Comparison of ENCODE assay signal across 18 mouse cellular contexts in genomic region chr6:6279646-6280045, GRCm38 (mm10).
DNase-seq lines count a peak whose midpoint lies in the region; ATAC-seq and TF ChIP-seq lines count a peak whose summit lies in the region.
"Had no signal": no experiment of that assay in that cellular context is flagged by ENCODE, and none has a peak within 500 bp of the region (broad histone marks: within the 10 kb centered on the region; RNA-seq: fewer than 3 reads in every experiment).

No protein-coding gene starts in this region.

- no peak for DNase-seq in heart, adult 2 months
- no peak for DNase-seq in heart, postnatal 25 days (ENCODE audit: low spot score)
- no peak for DNase-seq in lung, postnatal 0 days (ENCODE audit: low spot score)
- no peak for DNase-seq in lung, postnatal 4 days
- DNase-seq in adrenal gland, postnatal 10 days, result no peak
- no peak for DNase-seq in hindbrain, embryonic 14.5 days (ENCODE audit: low spot score)
- DNase-seq in forebrain, embryonic 11.5 days (ENCODE audit: low spot score), result no peak
- DNase-seq: cerebellum, adult 11-12 months; gastrocnemius, postnatal 36 days; kidney, postnatal 36 days; left cerebral cortex, postnatal 4 days; lung, adult 2 months; right cerebral cortex, postnatal 25 days; thymus, adult 2 months had no signal

- intact Hi-C loops in heart, adult 2 months (cut with DNase I), result no loop called here
- intact Hi-C loops in heart, postnatal 25 days (cut with DNase I), result no loop called here

- no peak overlapping the region for H3K27ac ChIP-seq in heart, adult 2 months
- no peak overlapping the region for H3K27ac ChIP-seq in lung, postnatal 0 days (ENCODE audit: low read length)
- H3K27ac ChIP-seq in bone marrow, adult 2 months (ENCODE audit: control insufficient read depth, insufficient read depth, low read depth, low read length, poor library complexity), result no peak overlapping the region
- no peak overlapping the region for H3K27ac ChIP-seq in hindbrain, embryonic 14.5 days
- H3K27ac ChIP-seq in forebrain, embryonic 11.5 days (ENCODE audit: low read depth, low read length), result no peak overlapping the region
- H3K27ac ChIP-seq: embryonic facial prominence, embryonic 12.5 days; hindbrain, embryonic 10.5 days; neural tube, embryonic 12.5 days had no signal

- H3K27me3 ChIP-seq in heart, adult 2 months (ENCODE audit: control insufficient read depth, insufficient read depth, low read length), result no peaks in the 10 kb centered on the region
- no peaks in the 10 kb centered on the region for H3K27me3 ChIP-seq in lung, postnatal 0 days (replicated peaks; ENCODE audit: insufficient read depth, low read length)
- H3K27me3 ChIP-seq in hindbrain, embryonic 14.5 days (ENCODE audit: control insufficient read depth, insufficient read depth, low read length), result no peaks in the 10 kb centered on the region
- no peaks in the 10 kb centered on the region for H3K27me3 ChIP-seq in forebrain, embryonic 11.5 days (ENCODE audit: control insufficient read depth, insufficient read depth, low read length)
- H3K27me3 ChIP-seq: embryonic facial prominence, embryonic 12.5 days; neural tube, embryonic 12.5 days had no signal

- H3K4me1 ChIP-seq in heart, adult 2 months (ENCODE audit: control insufficient read depth, insufficient read depth, low read length), result no peaks in the 10 kb centered on the region
- H3K4me1 ChIP-seq in lung, postnatal 0 days (ENCODE audit: insufficient read depth, low read depth, low read length), result no peaks in the 10 kb centered on the region
- H3K4me1 ChIP-seq in bone marrow, adult 2 months (ENCODE audit: control insufficient read depth, insufficient read depth, low read length), result peaks cover 4% of the 10 kb centered on the region
- no peaks in the 10 kb centered on the region for H3K4me1 ChIP-seq in hindbrain, embryonic 14.5 days (replicated peaks; ENCODE audit: control insufficient read depth, insufficient read depth, low read length)
- no peaks in the 10 kb centered on the region for H3K4me1 ChIP-seq in forebrain, embryonic 11.5 days (replicated peaks; ENCODE audit: control insufficient read depth, insufficient read depth, low read length)
- H3K4me1 ChIP-seq: embryonic facial prominence, embryonic 12.5 days; hindbrain, embryonic 10.5 days; neural tube, embryonic 12.5 days had no signal

- peak; percentile 26 for TF ChIP-seq CTCF in heart, adult 2 months (IDR thresholded peaks at IDR 0.05)
- peak; percentile 25 for TF ChIP-seq CTCF in lung, postnatal 0 days (IDR thresholded peaks at IDR 0.05)
- peak; percentile 21; the same call in 1 of the 2 replicates for TF ChIP-seq CTCF in bone marrow, adult 2 months (IDR thresholded peaks at IDR 0.05; ENCODE audit: control insufficient read depth, insufficient read depth, low read length)

- TF ChIP-seq POLR2A in heart, adult 2 months (IDR thresholded peaks at IDR 0.05; ENCODE audit: insufficient read depth, low read depth, low read length), result no peak
- TF ChIP-seq POLR2A in bone marrow, adult 2 months (IDR thresholded peaks at IDR 0.05; ENCODE audit: borderline replicate concordance, control insufficient read depth, low read depth, low read length), result no peak

- TF ChIP-seq EP300 in heart, adult 2 months (IDR thresholded peaks at IDR 0.05; ENCODE audit: insufficient read depth, low read depth, low read length), result no peak
- no peak for TF ChIP-seq EP300 in lung, postnatal 0 days (IDR thresholded peaks at IDR 0.05)

- H3K4me3 ChIP-seq in heart, adult 2 months, result no peak overlapping the region
- H3K4me3 ChIP-seq in lung, postnatal 0 days (ENCODE audit: low read depth, low read length), result no peak overlapping the region
- no peak overlapping the region for H3K4me3 ChIP-seq in bone marrow, adult 2 months (replicated peaks; ENCODE audit: control insufficient read depth, low read depth, low read length)
- H3K4me3 ChIP-seq in hindbrain, embryonic 14.5 days (replicated peaks; ENCODE audit: low read length), result no peak overlapping the region
- H3K4me3 ChIP-seq in forebrain, embryonic 11.5 days (ENCODE audit: low read depth, low read length), result no peak overlapping the region
- H3K4me3 ChIP-seq: embryonic facial prominence, embryonic 12.5 days; hindbrain, embryonic 10.5 days; neural tube, embryonic 12.5 days had no signal

- no peak overlapping the region for H3K9ac ChIP-seq in heart, adult 2 months (ENCODE audit: low read depth, low read length)
- H3K9ac ChIP-seq in lung, postnatal 0 days (replicated peaks; ENCODE audit: low read depth), result no peak overlapping the region
- no peak overlapping the region for H3K9ac ChIP-seq in hindbrain, embryonic 14.5 days
- no peak overlapping the region for H3K9ac ChIP-seq in forebrain, embryonic 11.5 days (ENCODE audit: low read length)
- H3K9ac ChIP-seq: embryonic facial prominence, embryonic 12.5 days; neural tube, embryonic 12.5 days had no signal

- 75% methylated on average over 6 of the region's 6 CpGs for WGBS in heart, adult 2 months
- WGBS in lung, postnatal 0 days, result 78% methylated on average over 6 of the region's 6 CpGs
- 71% methylated on average over 6 of the region's 6 CpGs for WGBS in bone marrow, adult 2 months
- 80% methylated on average over 6 of the region's 6 CpGs for whole genome bisulfite sequencing in hindbrain, embryonic 14.5 days
- 82% methylated on average over 6 of the region's 6 CpGs for WGBS in forebrain, embryonic 11.5 days

- H3K36me3 ChIP-seq in heart, adult 2 months (ENCODE audit: control insufficient read depth, insufficient read depth, low read length), result no peaks in the 10 kb centered on the region
- H3K36me3 ChIP-seq in lung, postnatal 0 days (ENCODE audit: insufficient read depth, low read length), result no peaks in the 10 kb centered on the region
- H3K36me3 ChIP-seq in hindbrain, embryonic 14.5 days (replicated peaks; ENCODE audit: control insufficient read depth, insufficient read depth), result no peaks in the 10 kb centered on the region
- H3K36me3 ChIP-seq in forebrain, embryonic 11.5 days (ENCODE audit: control insufficient read depth, insufficient read depth, low read length), result no peaks in the 10 kb centered on the region
- H3K36me3 ChIP-seq: embryonic facial prominence, embryonic 12.5 days; hindbrain, embryonic 10.5 days; neural tube, embryonic 12.5 days had no signal

- ATAC-seq in lung, postnatal 0 days, result no peak
- no peak for ATAC-seq in hindbrain, embryonic 14.5 days (ENCODE audit: low FRiP score)
- ATAC-seq in forebrain, embryonic 11.5 days (replicated peaks; ENCODE audit: low FRiP score), result no peak

- no peaks in the 10 kb centered on the region for H3K9me3 ChIP-seq in lung, postnatal 0 days (ENCODE audit: low read length)
- H3K9me3 ChIP-seq in hindbrain, embryonic 14.5 days (ENCODE audit: control insufficient read depth, low read length), result no peaks in the 10 kb centered on the region
- no peaks in the 10 kb centered on the region; the same call in 1 of the 2 replicates for H3K9me3 ChIP-seq in forebrain, embryonic 11.5 days (ENCODE audit: control insufficient read depth, low read length)
- H3K9me3 ChIP-seq: embryonic facial prominence, embryonic 12.5 days; hindbrain, embryonic 10.5 days had no signal

- H3K79me2 ChIP-seq in heart, adult 2 months (replicated peaks; ENCODE audit: control insufficient read depth, insufficient read depth, low read length), result no peaks in the 10 kb centered on the region

- no peak overlapping the region for H3K4me2 ChIP-seq in lung, postnatal 0 days (replicated peaks; ENCODE audit: low read depth, low read length)
- H3K4me2 ChIP-seq in hindbrain, embryonic 14.5 days (replicated peaks), result no peak overlapping the region
- no peak overlapping the region for H3K4me2 ChIP-seq in forebrain, embryonic 11.5 days (ENCODE audit: low read depth, low read length, severe bottlenecking)
- H3K4me2 ChIP-seq: embryonic facial prominence, embryonic 12.5 days; neural tube, embryonic 12.5 days had no signal
